Mouse (Mus musculus): ENCODE measurements around the gene Gtf2h3.

Gene Gtf2h3

GRCm38 (mm10) chr5:124637300-124637699 is 58.4 kb downstream of the Gtf2h3 start:
- peak; percentile 28 for DNase-seq (ENCODE audit: low read depth)

GRCm38 (mm10) chr5:124637836-124638235 is 58.9 kb downstream of the Gtf2h3 start:
- no peak for DNase-seq (ENCODE audit: low read depth)

Measured in 416B (cell line).